Mouse (Mus musculus): ENCODE measurements around the gene Olfr554. TPM values are rescaled to one million over a fixed set of nuclear protein-coding genes. Genes with fewer than 3 reads are reported as not detected.
"Not testable (repeated sequence)": the region's sequence is repeated elsewhere in the genome, so short reads cannot be mapped to it uniquely, and the experiment has no call there.

Olfr554 gene
- total RNA-seq (2021) = not detected
- long read RNA-seq, experiment 1 = 0 reads
- long read RNA-seq, experiment 2 = 0 reads

DNA sequence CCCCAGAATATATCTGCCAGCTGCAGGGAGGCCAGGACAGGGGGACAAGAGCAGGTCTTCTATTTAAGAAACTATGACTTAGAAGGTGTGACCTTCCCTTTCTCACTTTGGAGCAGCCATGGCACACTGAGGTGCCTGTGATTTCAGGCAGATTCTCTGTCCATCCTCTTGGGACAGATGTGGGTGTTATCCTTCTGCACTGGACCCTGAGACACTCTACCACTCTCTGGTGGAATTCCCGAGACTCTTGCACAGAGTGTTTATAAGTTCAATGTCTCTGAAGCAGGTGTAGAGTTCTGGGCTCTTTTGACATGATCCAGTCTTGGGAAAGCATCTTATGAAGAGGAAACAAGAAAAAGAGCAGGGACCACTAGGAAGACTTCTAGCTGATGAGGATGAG, at the start of gene Olfr554:
Gene Olfr554, plus strand, starts transcription at position 301 of the 400 bp plus-strand sequence.
- no peak for DNase-seq (ENCODE audit: low spot score in 2 of 2)

DNA sequence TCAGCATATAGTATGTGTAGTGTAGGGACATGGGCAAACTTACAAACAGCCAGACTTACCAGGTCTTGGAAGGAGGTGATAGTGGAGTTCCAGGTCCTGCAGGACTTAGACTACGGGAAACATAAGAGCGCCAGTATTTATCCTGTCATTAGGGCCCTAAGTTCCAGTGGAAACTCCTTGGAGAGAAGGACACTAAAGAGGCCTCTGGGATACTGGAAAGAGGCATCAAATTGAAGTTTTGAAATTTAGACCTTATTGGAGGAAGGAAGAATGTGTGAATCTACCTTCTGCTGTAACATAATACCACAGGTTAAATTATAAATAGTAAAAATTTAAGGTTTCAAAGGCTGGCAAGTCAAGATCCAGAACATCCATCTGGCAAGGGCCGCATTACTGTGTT, 46.4 kb upstream of the Olfr554 start, which contains the start of gene Olfr551:
Gene Olfr551, minus strand, starts transcription at position 101 of the 400 bp plus-strand sequence.
- DNase-seq (ENCODE audit: low spot score in 2 of 2) = no peak

- DNase-seq (ENCODE audit: low spot score in 2 of 2) = no peak
Measured at GRCm38 (mm10) chr7:102597378-102598031, 40.7 kb upstream of the Olfr554 start, which contains the start of gene Olfr552. Olfr552 (plus strand) TSS chr7:102597770.

DNA sequence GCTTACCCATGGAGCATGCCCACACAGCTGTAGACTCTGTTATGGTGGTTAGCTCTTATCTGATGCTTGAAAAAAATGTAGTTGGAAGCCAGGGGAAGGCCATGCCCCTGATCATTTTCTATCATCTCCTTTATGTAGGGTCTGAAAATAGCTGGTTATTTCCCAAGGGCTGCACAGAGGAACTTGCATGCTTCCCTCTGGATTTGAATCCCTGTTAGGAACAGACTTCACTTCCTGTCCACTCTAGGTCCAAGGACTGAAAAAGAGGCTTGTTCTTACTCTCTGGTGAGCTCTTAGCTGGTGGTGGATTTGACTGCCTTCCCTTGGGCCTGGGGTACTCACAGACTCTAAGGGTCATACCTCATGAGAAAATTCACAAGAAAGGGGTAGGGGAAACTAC, 20.1 kb upstream of the Olfr554 start, which contains the start of gene Olfr553:
Gene Olfr553, minus strand, starts transcription at position 101 of the 400 bp plus-strand sequence.
- DNase-seq (ENCODE audit: low spot score in 2 of 2) = no peak

DNA sequence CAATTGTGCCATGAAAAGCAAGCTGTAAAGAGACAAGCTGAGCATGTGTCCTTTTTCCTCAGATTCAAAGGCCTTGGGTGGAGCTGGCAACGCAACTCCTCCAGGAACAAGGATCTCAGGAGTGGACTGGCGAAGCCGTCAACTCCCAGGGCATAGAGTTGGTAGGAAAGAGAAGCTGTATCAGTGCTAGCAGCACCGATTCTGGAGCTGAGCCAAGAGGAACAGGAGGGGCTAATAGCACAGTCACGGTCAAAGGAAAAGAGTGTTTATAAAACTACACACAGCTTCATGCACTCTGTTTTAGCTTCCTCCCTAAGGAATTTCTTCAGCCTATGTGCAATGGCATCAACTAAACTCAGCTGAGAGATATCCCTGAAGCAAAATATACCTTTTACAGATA, 18.6 kb upstream of the Olfr554 start:
- DNase-seq (ENCODE audit: low spot score in 2 of 2) = no peak

- DNase-seq (ENCODE audit: low spot score in 2 of 2) = not testable (repeated sequence)
Measured at GRCm38 (mm10) chr7:102620368-102620767, 17.9 kb upstream of the Olfr554 start.

GRCm38 (mm10) chr7:102636665-102637064, 1.6 kb upstream of the Olfr554 start:
- DNase-seq (ENCODE audit: low spot score in 2 of 2) = peak in 1 of 2 experiments; percentile 18

- not testable (repeated sequence) for DNase-seq (ENCODE audit: low spot score in 2 of 2)
Measured at GRCm38 (mm10) chr7:102644945-102645344, 6.7 kb downstream of the Olfr554 start.

DNA sequence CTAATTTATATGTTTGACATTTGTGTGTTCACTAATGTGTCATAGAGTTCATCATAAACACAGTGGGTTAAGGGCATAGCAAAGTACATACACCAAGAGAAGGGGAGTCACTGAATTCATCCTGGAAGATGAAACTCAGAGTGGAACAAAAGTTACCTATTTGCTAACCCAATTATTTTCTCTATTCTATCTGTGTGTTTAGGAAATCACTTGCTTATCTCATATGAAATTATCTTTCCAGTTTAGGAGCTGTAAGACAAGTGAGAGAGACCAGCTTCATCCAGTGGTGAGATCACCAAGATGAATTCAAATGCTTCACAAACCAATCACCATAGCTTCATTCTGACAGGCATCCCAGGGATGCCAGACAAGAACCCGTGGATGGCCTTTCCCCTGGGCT, 20.3 kb downstream of the Olfr554 start, which contains the start of gene Olfr555:
Gene Olfr555, plus strand, starts transcription at position 301 of the 400 bp plus-strand sequence.
- DNase-seq (ENCODE audit: low spot score in 2 of 2) = no peak

- no peak for DNase-seq (ENCODE audit: low spot score in 2 of 2)
Measured at GRCm38 (mm10) chr7:102664599-102664998, 26.4 kb downstream of the Olfr554 start, which contains the start of gene Olfr556. Olfr556 (plus strand) TSS chr7:102664899.

- peak in 1 of 2 experiments; percentile 18 for DNase-seq (ENCODE audit: low spot score in 2 of 2)
Measured at GRCm38 (mm10) chr7:102665378-102665777, 27.1 kb downstream of the Olfr554 start.

- DNase-seq (ENCODE audit: low spot score in 2 of 2) = no peak
Measured at GRCm38 (mm10) chr7:102676225-102676624, 38.0 kb downstream of the Olfr554 start.

- DNase-seq (ENCODE audit: low spot score in 2 of 2) = no peak
Measured at GRCm38 (mm10) chr7:102681916-102682315, 43.7 kb downstream of the Olfr554 start.

- peak; percentile 73 to 87 for DNase-seq (ENCODE audit: low spot score in 2 of 2)
Measured at GRCm38 (mm10) chr7:102686944-102687501, 48.8 kb downstream of the Olfr554 start, which contains the start of gene Trim68. Trim68 (minus strand) TSS chr7:102687327.

Other genes starting within 250 kb of the Olfr554 start
- gene Rrm1, start 196.7 kb upstream of the Olfr554 start, total RNA-seq (2021) = 10 to 100 TPM; 12.1 to 12.9 TPM
- not detected for gene Olfr543, start 156.8 kb upstream of the Olfr554 start, total RNA-seq (2021)
- gene Olfr544, start 150.1 kb upstream of the Olfr554 start, total RNA-seq (2021) = not detected
- gene Olfr545, start 138.9 kb upstream of the Olfr554 start, total RNA-seq (2021) = not detected
- gene Olfr547, start 103.7 kb upstream of the Olfr554 start, total RNA-seq (2021) = not detected
- gene Olfr548-ps1, start 97.5 kb upstream of the Olfr554 start, total RNA-seq (2021) = not detected
- gene Olfr549, start 88.6 kb upstream of the Olfr554 start, total RNA-seq (2021) = not detected
- 1 to 10 TPM; 2.5 to 3.2 TPM for gene Trim21, start 72.9 kb upstream of the Olfr554 start, total RNA-seq (2021)
- 1 to 10 TPM; 2.8 to 2.9 TPM for gene Olfr550, start 67.0 kb upstream of the Olfr554 start, total RNA-seq (2021)
- gene Olfr551, start 46.5 kb upstream of the Olfr554 start, total RNA-seq (2021) = not detected
- under 1 TPM in 1 of 2 experiments, not detected in 1; 0.12 TPM for gene Olfr552, start 40.7 kb upstream of the Olfr554 start, total RNA-seq (2021)
- not detected for gene Olfr553, start 20.2 kb upstream of the Olfr554 start, total RNA-seq (2021)
- gene Olfr555, start 20.4 kb downstream of the Olfr554 start, total RNA-seq (2021) = not detected
- gene Olfr556, start 26.5 kb downstream of the Olfr554 start, total RNA-seq (2021) = under 1 TPM in 1 of 2 experiments, not detected in 1; 0.09 TPM
- gene Trim68, start 48.9 kb downstream of the Olfr554 start, total RNA-seq (2021) = 1 to 10 TPM; 5.5 to 6.4 TPM
- gene Olfr557, start 57.5 kb downstream of the Olfr554 start, total RNA-seq (2021) = under 1 TPM; 0.19 to 0.21 TPM
- under 1 TPM; 0.41 to 0.45 TPM for gene Olfr558, start 63.8 kb downstream of the Olfr554 start, total RNA-seq (2021)
- gene Olfr33, start 80.6 kb downstream of the Olfr554 start, total RNA-seq (2021) = not detected
- gene Olfr559, start 89.1 kb downstream of the Olfr554 start, total RNA-seq (2021) = not detected
- gene Olfr560, start 120.9 kb downstream of the Olfr554 start, total RNA-seq (2021) = not detected
- gene Olfr78, start 121.0 kb downstream of the Olfr554 start, total RNA-seq (2021) = under 1 TPM; 0.16 to 0.38 TPM
- under 1 TPM in 1 of 2 experiments, not detected in 1; 0.24 TPM for gene Olfr561, start 132.8 kb downstream of the Olfr554 start, total RNA-seq (2021)
- gene Olfr564, start 165.0 kb downstream of the Olfr554 start, total RNA-seq (2021) = not detected
- gene Olfr566, start 220.3 kb downstream of the Olfr554 start, total RNA-seq (2021) = not detected
- gene Olfr568, start 238.7 kb downstream of the Olfr554 start, total RNA-seq (2021) = not detected

Measured in layer of hippocampus, postnatal 14 days (tissue).